Mouse (Mus musculus) layer of hippocampus, adult 18-20 months (tissue): ENCODE data around the gene Etv5. TPM values are rescaled to one million over a fixed set of nuclear protein-coding genes. Genes with fewer than 3 reads are reported as not detected.

Source experiments
- DNase-seq, 2 experiments: peaks; one replicate each; pipeline ENCODE4 v3.0.0; 2022; ENCODE audit warnings: low spot score in 2 of 2
- total RNA-seq, 2 experiments: library from RNA; stranded (reverse); gene quantifications; 2 replicates each; pipeline ENCODE4 v1.2.3; 2021

Gene Etv5
- total RNA-seq, 2 experiments from 2014 or later: 49.2 to 54.5 TPM

- peak; percentile 57 to 60 for DNase-seq
Measured at GRCm38 (mm10) chr16:22348478-22349270, 90.8 kb downstream of the Etv5 start.

DNA sequence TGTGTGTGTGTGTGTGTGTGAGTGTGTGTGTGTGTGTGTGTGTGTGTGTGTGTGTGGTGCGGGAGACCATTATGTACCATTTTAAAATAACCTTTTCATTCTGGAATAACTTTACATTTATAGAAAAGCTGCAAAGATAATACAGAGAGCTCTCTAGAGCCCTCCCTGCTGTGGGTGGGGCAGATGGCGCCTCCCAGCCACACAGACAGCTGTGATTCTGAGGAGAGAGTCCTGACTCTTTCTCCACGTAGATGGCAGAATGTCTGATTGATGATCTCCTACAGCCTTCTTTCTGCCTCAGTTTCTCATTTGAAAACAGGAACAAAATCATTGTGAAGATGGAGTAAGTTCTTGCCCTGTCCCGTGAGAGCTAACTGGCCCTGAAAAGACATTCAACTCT is 91.5 kb downstream of the Etv5 start:
- no peak for DNase-seq

GRCm38 (mm10) chr16:22341236-22341671 is 98.3 kb downstream of the Etv5 start:
- DNase-seq: peak in 1 of 2 experiments; percentile 25

GRCm38 (mm10) chr16:22335781-22336180 is 103.7 kb downstream of the Etv5 start:
- no peak for DNase-seq

Other genes starting within 250 kb of the Etv5 start
- 10 to 100 TPM; 76.5 to 81.7 TPM for gene Tra2b, start 173.7 kb downstream of the Etv5 start, total RNA-seq
- 100 to 1,000 TPM; 209 to 215 TPM for gene Dgkg, start 217.5 kb upstream of the Etv5 start, total RNA-seq